Mouse (Mus musculus) embryonic facial prominence, embryonic 14.5 days (tissue): ENCODE measurements around the gene Tom1l1. TPM values are rescaled to one million over a fixed set of nuclear protein-coding genes. Genes with fewer than 3 reads are reported as not detected.
"Not testable (repeated sequence)": the region's sequence is repeated elsewhere in the genome, so short reads cannot be mapped to it uniquely, and the experiment has no call there.

Experiments
- ATAC-seq: fragments of 200-750 bp; cut with Nextera tagmentation; 2 replicates; pipeline ENCODE4 v1.8.0; 2017; ENCODE audit warnings: low read depth, moderate number of reproducible peaks, moderate TSS enrichment
- DNase-seq: peaks from one replicate; pipeline ENCODE4 v3.0.0-alpha.2; 2015; ENCODE audit warnings: low spot score
- H3K27ac ChIP-seq: fragments of 300-500 bp; sonication (generic); replicated peaks from 2 replicates; pipeline ENCODE4 v1.5.1; 2014; ENCODE audit warnings: low read depth, mild to moderate bottlenecking, low read length, moderate library complexity
- H3K27me3 ChIP-seq: fragments of 300-500 bp; sonication (generic); replicated peaks from 2 replicates; pipeline ENCODE4 v1.6.1; 2014; ENCODE audit warnings: low read length; ENCODE audit not compliant: control insufficient read depth, insufficient read depth
- H3K36me3 ChIP-seq: fragments of 300-500 bp; sonication (generic); 2 replicates; pipeline ENCODE4 v1.6.1; 2014; ENCODE audit warnings: low read length, mixed read lengths; ENCODE audit not compliant: control insufficient read depth, insufficient read depth
- H3K4me1 ChIP-seq: fragments of 300-500 bp; sonication (generic); 2 replicates; pipeline ENCODE4 v1.6.1; 2014; ENCODE audit warnings: antibody characterized with exemption, low read length; ENCODE audit not compliant: control insufficient read depth, insufficient read depth
- H3K4me2 ChIP-seq: fragments of 300-500 bp; sonication (generic); 2 replicates; pipeline ENCODE4 v1.6.1; 2014; ENCODE audit warnings: low read depth, mild to moderate bottlenecking, low read length, moderate library complexity, mixed read lengths
- H3K4me3 ChIP-seq: fragments of 300-500 bp; sonication (generic); 2 replicates; pipeline ENCODE4 v1.5.1; 2014; ENCODE audit warnings: low read depth, mild to moderate bottlenecking, low read length
- H3K9ac ChIP-seq: fragments of 300-500 bp; sonication (generic); 2 replicates; pipeline ENCODE4 v1.6.1; 2014; ENCODE audit warnings: low read depth, mild to moderate bottlenecking, low read length, moderate library complexity, mixed read lengths
- H3K9me3 ChIP-seq: fragments of 300-500 bp; sonication (generic); 2 replicates; pipeline ENCODE4 v1.6.1; 2016; ENCODE audit warnings: low read length; ENCODE audit not compliant: control insufficient read depth
- WGBS: fragments of 180-500 bp; shearing (Covaris S2); extraction: QIAGEN DNeasy Blood & Tissue Kit; methylation state at CpG from one replicate; pipeline ENCODE4 v1.1.7; 2014; 5-methylcytosine and 5-hydroxymethylcytosine counted together
- polyA plus RNA-seq: library from polyadenylated mRNA; unstranded; fragments of >200 nt; fragmentation: Nextera tagmentation; extraction: Ambion mirVana; gene quantifications from 2 replicates; pipeline ENCODE4 v1.2.1, GENCODE M21; 2014

Tom1l1 gene
- polyA plus RNA-seq = 28.8 and 34.4 TPM in 2 replicates

- Histone ChIP-seq H3K9ac (peak within 1 kb of the TSS; percentile 69), H3K4me1 (peaks cover 11% of the 10 kb centered on the region), H3K9me3 (no peaks in the 10 kb centered on the region), H3K4me2 (peak within 1 kb of the TSS; percentile 92), H3K36me3 (0 out of 2 replicates have a peak, but pooled peaks cover under 1% of the 10 kb centered on the region), H3K27me3 (no peaks in the 10 kb centered on the region), H3K27ac (peak within 1 kb of the TSS; percentile 30), H3K4me3 (peak within 1 kb of the TSS; percentile 71)
- ATAC-seq (peak; percentile 95), DNase-seq (peak; percentile 90)
- 7% methylated on average over 26 of the region's 47 CpGs for WGBS
Measured at GRCm38 (mm10) chr11:90687460-90688416, at the start of gene Tom1l1. Tom1l1 (minus strand) TSS chr11:90688366.

- Histone ChIP-seq H3K4me1 (no peaks in the 10 kb centered on the region), H3K9ac (no peak overlapping the region), H3K27ac (no peak overlapping the region), H3K27me3 (no peaks in the 10 kb centered on the region), H3K4me3 (no peak overlapping the region), H3K9me3 (no peaks in the 10 kb centered on the region), H3K36me3 (no peaks in the 10 kb centered on the region), H3K4me2 (no peak overlapping the region)
- ATAC-seq = no peak
- 72% methylated on average over 4 of the region's 4 CpGs for WGBS
- no peak for DNase-seq
Measured at GRCm38 (mm10) chr11:90733575-90733974, 45.4 kb upstream of the Tom1l1 start.

- ATAC-seq (no peak), DNase-seq (no peak)
- Histone ChIP-seq H3K27me3 (no peaks in the 10 kb centered on the region), H3K4me3 (no peak overlapping the region), H3K9ac (no peak overlapping the region), H3K4me1 (no peaks in the 10 kb centered on the region), H3K4me2 (no peak overlapping the region), H3K9me3 (no peaks in the 10 kb centered on the region), H3K36me3 (no peaks in the 10 kb centered on the region), H3K27ac (no peak overlapping the region)
- WGBS = 81% methylated on average over 10 of the region's 10 CpGs
Measured at GRCm38 (mm10) chr11:90727354-90728125, 39.4 kb upstream of the Tom1l1 start.

- Histone ChIP-seq H3K36me3 (no peaks in the 10 kb centered on the region), H3K9ac (no peak overlapping the region), H3K27me3 (no peaks in the 10 kb centered on the region), H3K9me3 (no peaks in the 10 kb centered on the region), H3K27ac (no peak overlapping the region), H3K4me2 (no peak overlapping the region), H3K4me3 (no peak overlapping the region), H3K4me1 (no peaks in the 10 kb centered on the region)
- 81% methylated on average over 10 of the region's 10 CpGs for WGBS
- DNase-seq (no peak), ATAC-seq (no peak)
Measured at GRCm38 (mm10) chr11:90726730-90727129, 38.6 kb upstream of the Tom1l1 start.

GRCm38 (mm10) chr11:90722304-90722703 is 34.1 kb upstream of the Tom1l1 start:
- WGBS = 64% methylated on average over 3 of the region's 3 CpGs
- Histone ChIP-seq H3K4me2 (no peak overlapping the region), H3K36me3 (no peaks in the 10 kb centered on the region), H3K27me3 (no peaks in the 10 kb centered on the region), H3K27ac (no peak overlapping the region), H3K9me3 (no peaks in the 10 kb centered on the region), H3K4me3 (no peak overlapping the region), H3K9ac (no peak overlapping the region), H3K4me1 (no peaks in the 10 kb centered on the region)
- no peak for DNase-seq
- ATAC-seq = no peak

GRCm38 (mm10) chr11:90717719-90718118 is 29.6 kb upstream of the Tom1l1 start:
- Histone ChIP-seq H3K36me3 (no peaks in the 10 kb centered on the region), H3K27ac (no peak overlapping the region), H3K4me2 (no peak overlapping the region), H3K4me3 (no peak overlapping the region), H3K4me1 (no peaks in the 10 kb centered on the region), H3K9me3 (no peaks in the 10 kb centered on the region), H3K27me3 (no peaks in the 10 kb centered on the region), H3K9ac (no peak overlapping the region)
- WGBS = 89% methylated on average over 3 of the region's 3 CpGs
- no peak for ATAC-seq
- DNase-seq = no peak

- Histone ChIP-seq H3K36me3 (no peaks in the 10 kb centered on the region), H3K27me3 (no peaks in the 10 kb centered on the region), H3K27ac (no peak overlapping the region), H3K4me2 (no peak overlapping the region), H3K9ac (no peak overlapping the region), H3K4me1 (no peaks in the 10 kb centered on the region), H3K4me3 (no peak overlapping the region), H3K9me3 (no peaks in the 10 kb centered on the region)
- no peak for DNase-seq
- no peak for ATAC-seq
- 77% methylated on average over 9 of the region's 9 CpGs for WGBS
Measured at GRCm38 (mm10) chr11:90711596-90711995, 23.4 kb upstream of the Tom1l1 start.

- H3K36me3 ChIP-seq, H3K4me1 ChIP-seq, ATAC-seq, H3K9me3 ChIP-seq, H3K27me3 ChIP-seq, H3K27ac ChIP-seq, H3K4me3 ChIP-seq, H3K9ac ChIP-seq, DNase-seq, H3K4me2 ChIP-seq: not testable (repeated sequence)
- whole genome bisulfite sequencing = 94% methylated on average over 1 of the region's 1 CpGs
Measured at GRCm38 (mm10) chr11:90707134-90707533, 19.0 kb upstream of the Tom1l1 start.
